Mouse (Mus musculus) megakaryocyte, embryonic 14.5 days (primary cell): ENCODE results near the gene Kdm8.

Experiments used
- FLI1 ChIP-seq: IDR thresholded peaks from 2 replicates; pipeline ENCODE4 v1.6.1; 2012; ENCODE audit warnings: low read length, inconsistent platforms, mixed read lengths
- GATA1 ChIP-seq: IDR thresholded peaks from 3 replicates; pipeline ENCODE4 v1.6.1; 2012; ENCODE audit warnings: mixed read lengths, low read length, inconsistent platforms, borderline replicate concordance

DNA sequence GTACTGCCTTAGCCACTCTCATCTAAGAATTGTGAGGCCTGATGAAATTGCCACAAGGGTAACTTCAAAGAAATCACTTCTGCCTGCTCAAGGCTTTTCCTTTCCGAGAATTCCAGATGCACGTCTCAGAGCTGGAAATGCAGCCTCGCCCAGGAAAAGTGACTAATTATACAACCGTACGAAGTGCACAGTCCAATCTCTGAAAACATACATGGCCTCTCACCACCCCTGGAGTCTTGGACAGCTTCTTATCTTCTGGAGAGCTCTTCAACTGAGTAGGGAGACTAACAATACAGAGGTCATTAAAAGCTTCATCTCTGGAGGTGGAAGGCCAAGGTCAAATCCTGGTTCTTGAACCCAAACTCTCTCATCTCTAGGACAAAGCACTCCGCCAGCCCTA lies 48.1 kb downstream of the Kdm8 start:
- TF ChIP-seq GATA1 (no peak), FLI1 (no peak)
